Mouse (Mus musculus): ENCODE measurements around the gene Tango6. TPM values are rescaled to one million over a fixed set of nuclear protein-coding genes. Genes with fewer than 3 reads are reported as not detected.

The Tango6 gene
- polyA plus RNA-seq, 1 experiment from 2014 or later, result 12.9 TPM

DNA sequence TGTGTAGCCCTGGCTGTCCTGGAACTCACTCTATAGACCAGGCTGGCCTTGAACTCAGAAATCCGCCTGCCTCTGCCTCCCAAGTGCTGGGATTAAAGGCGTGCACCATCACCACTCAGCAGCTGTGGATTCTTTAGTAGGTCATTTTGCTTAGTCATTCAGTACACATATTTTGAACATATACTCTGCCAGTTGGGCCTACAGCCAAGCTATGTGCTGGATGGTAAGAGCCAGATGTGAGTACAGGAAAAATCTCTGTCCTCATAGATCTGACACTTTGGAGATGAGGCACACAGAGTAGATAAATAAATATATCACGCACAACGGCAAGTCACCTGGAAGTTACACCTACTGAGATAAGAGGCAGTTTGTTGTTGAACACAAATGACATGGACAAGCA is 129.7 kb downstream of the Tango6 start:
- no peak for DNase-seq (ENCODE audit: low spot score)
- no peak overlapping the region for H3K4me3 ChIP-seq
- H3K27me3 ChIP-seq (ENCODE audit: insufficient read depth, poor library complexity, severe bottlenecking), result no peaks in the 10 kb centered on the region
- 95% methylated on average over 4 of the region's 4 CpGs for WGBS
- no peaks in the 10 kb centered on the region for H3K9me3 ChIP-seq
- H3K36me3 ChIP-seq, result peaks cover 17% of the 10 kb centered on the region
- no peak overlapping the region for H3K27ac ChIP-seq
- H3K4me1 ChIP-seq (replicated peaks), result peaks cover 18% of the 10 kb centered on the region

- Histone ChIP-seq H3K36me3 (peaks cover 16% of the 10 kb centered on the region; the same call in 1 of the 2 replicates), H3K4me3 (no peak overlapping the region), H3K27me3 (ENCODE audit: insufficient read depth, poor library complexity, severe bottlenecking) (no peaks in the 10 kb centered on the region), H3K4me1 (replicated peaks) (peaks cover 17% of the 10 kb centered on the region; the same call in 1 of the 2 replicates), H3K9me3 (no peaks in the 10 kb centered on the region), H3K27ac (no peak overlapping the region)
- DNase-seq (ENCODE audit: low spot score), result no peak
- 91% methylated on average over 9 of the region's 9 CpGs for WGBS
These were observed 133.7 kb downstream of the Tango6 start for GRCm38 (mm10) chr8:106816431-106817170.

DNA sequence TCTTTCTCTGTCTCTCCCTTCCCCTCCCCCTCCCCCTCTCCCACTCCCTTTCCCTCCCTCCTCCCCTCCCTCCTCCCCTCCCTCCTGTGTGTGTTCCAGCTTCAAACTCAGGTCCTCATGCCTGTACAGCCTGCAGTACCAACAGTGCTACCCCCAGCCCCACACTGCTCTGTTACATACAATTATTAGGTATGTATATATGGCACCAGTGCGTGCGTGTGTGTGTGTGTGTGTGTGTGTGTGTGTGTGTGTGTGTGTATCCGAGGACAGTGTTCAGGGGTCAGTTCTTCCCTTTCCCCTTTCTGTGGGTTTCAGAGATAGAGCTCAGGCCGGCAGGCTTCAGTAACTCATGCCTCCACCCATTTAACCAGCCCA is 134.3 kb downstream of the Tango6 start:
- WGBS, result 64% methylated on average over 4 of the region's 4 CpGs
- Histone ChIP-seq H3K27me3 (ENCODE audit: insufficient read depth, poor library complexity, severe bottlenecking) (no peaks in the 10 kb centered on the region), H3K27ac (no peak overlapping the region), H3K9me3 (no peaks in the 10 kb centered on the region), H3K4me3 (no peak overlapping the region), H3K4me1 (replicated peaks) (peaks cover 17% of the 10 kb centered on the region; the same call in 1 of the 2 replicates), H3K36me3 (peaks cover 19% of the 10 kb centered on the region; the same call in 1 of the 2 replicates)
- no peak for DNase-seq (ENCODE audit: low spot score)

DNA sequence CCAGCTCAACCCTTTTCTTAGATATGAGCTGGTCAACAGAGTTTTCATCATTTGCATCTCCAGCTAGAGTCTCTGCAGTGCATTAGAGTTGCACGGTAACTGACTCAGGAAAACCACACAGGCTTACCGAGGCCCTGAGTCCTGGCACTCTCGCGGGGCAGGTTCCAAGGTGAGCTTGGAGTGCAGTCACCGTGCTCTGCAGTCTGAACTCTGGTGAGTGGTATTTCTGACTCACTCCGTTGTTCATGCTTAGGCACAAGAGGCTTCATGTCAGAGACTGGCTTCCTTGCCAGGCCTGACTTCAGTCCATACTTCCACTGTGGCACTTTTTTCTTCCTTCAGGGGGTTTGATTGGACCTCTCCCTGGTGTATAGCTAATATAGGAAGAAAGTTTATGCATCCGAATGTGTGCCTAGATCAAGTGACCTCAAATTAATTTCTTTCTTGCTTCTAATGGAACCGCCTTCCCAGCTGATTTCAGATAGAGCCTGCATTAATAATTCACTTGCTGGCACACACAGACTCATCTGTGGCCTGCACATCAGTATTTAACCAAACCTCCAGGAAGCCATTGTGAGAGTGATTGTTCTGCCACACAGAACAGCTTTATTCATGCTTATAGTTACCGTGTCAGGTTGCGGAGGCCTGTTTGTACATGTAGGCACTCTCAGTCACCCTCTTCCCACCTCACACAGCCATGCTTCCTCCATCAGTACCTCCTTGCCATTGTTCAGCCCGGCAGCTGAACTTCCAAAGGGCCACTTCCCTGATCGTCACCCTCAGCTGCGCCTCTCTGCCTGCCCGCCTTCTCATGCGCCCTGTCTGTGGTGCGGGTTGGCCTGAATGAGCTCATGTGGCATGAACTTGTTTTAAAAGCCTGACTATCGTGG is 136.0 kb downstream of the Tango6 start:
- H3K27ac ChIP-seq, result no peak overlapping the region
- 85% methylated on average over 17 of the region's 17 CpGs for WGBS

GRCm38 (mm10) chr8:106819581-106819980 is 136.7 kb downstream of the Tango6 start:
- Histone ChIP-seq H3K4me1 (replicated peaks) (peaks cover 17% of the 10 kb centered on the region; the same call in 1 of the 2 replicates), H3K36me3 (peaks cover 24% of the 10 kb centered on the region; the same call in 1 of the 2 replicates), H3K27me3 (ENCODE audit: insufficient read depth, poor library complexity, severe bottlenecking) (no peaks in the 10 kb centered on the region), H3K9me3 (no peaks in the 10 kb centered on the region), H3K4me3 (no peak overlapping the region), H3K27ac (no peak overlapping the region)
- 87% methylated on average over 3 of the region's 3 CpGs for WGBS
- no peak for DNase-seq (ENCODE audit: low spot score)

More for the DNA sequence above, 136.0 kb downstream of the Tango6 start:
- H3K4me1 ChIP-seq (replicated peaks), result peaks cover 17% of the 10 kb centered on the region; the same call in 1 of the 2 replicates
- H3K27me3 ChIP-seq (ENCODE audit: insufficient read depth, poor library complexity, severe bottlenecking), result no peaks in the 10 kb centered on the region
- no peaks in the 10 kb centered on the region for H3K9me3 ChIP-seq
- H3K36me3 ChIP-seq, result peaks cover 24% of the 10 kb centered on the region; the same call in 1 of the 2 replicates
- no peak overlapping the region for H3K4me3 ChIP-seq
- DNase-seq (ENCODE audit: low spot score), result no peak

DNA sequence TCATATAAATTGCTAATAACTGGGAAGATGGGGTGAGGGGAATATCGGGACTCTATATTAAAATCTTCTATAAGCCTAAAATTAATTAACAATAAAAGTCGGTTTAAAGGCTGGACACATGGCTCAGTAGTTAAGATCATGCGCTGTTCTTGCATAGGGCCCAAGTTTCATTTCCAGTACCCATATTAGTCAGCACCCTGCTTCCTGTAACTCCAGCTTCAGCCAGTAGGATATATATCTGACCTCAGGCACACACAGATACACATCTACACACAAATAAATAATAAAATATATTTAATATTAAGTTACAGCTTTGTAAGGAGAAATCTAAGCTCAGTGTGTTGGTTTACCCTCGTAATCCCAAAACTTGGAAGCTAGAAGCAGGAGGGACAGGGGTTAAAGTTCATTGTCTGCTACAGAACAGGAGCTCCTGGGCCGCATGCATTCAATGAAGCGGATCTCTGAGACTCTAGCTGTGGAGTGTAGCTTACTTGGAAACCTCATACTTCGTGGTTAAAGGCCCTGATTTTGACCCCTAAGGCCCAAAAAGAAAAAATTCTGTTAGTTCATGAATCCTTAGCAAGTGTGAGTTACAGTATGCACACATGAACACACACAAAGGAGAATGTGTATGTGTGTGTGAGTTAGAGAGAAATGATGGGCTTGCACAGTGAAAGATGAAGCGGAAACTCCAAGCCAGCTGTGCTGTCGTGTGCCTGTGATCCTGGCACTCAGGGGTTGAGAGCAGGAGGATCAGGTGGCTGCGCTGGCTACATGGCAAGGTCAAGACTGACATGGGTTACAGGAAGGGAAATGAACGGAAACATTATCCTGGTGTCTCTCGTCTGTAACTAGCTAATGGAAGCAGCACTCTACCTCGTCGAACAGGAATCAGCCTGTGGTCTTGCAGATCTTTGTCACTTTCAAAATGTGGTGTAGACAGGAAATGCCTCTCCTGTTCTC is 138.0 kb downstream of the Tango6 start:
- H3K27ac ChIP-seq, result no peak overlapping the region
- H3K4me1 ChIP-seq (replicated peaks), result peaks cover 17% of the 10 kb centered on the region; the same call in 1 of the 2 replicates
- 84% methylated on average over 14 of the region's 14 CpGs for WGBS

GRCm38 (mm10) chr8:106828921-106829320 is 146.1 kb downstream of the Tango6 start:
- no peak overlapping the region for H3K27ac ChIP-seq
- 0 out of 2 replicates have a peak, but pooled peaks cover 10% of the 10 kb centered on the region for H3K36me3 ChIP-seq
- no peaks in the 10 kb centered on the region for H3K4me1 ChIP-seq (replicated peaks)
- H3K27me3 ChIP-seq (ENCODE audit: insufficient read depth, poor library complexity, severe bottlenecking), result no peaks in the 10 kb centered on the region
- 88% methylated on average over 6 of the region's 6 CpGs for WGBS
- no peaks in the 10 kb centered on the region for H3K9me3 ChIP-seq
- DNase-seq (ENCODE audit: low spot score), result no peak
- H3K4me3 ChIP-seq, result no peak overlapping the region

More for the DNA sequence above, 138.0 kb downstream of the Tango6 start:
- peaks cover 24% of the 10 kb centered on the region; the same call in 1 of the 2 replicates for H3K36me3 ChIP-seq
- no peak overlapping the region for H3K4me3 ChIP-seq
- DNase-seq (ENCODE audit: low spot score), result no peak
- H3K9me3 ChIP-seq, result no peaks in the 10 kb centered on the region
- H3K27me3 ChIP-seq (ENCODE audit: insufficient read depth, poor library complexity, severe bottlenecking), result no peaks in the 10 kb centered on the region

DNA sequence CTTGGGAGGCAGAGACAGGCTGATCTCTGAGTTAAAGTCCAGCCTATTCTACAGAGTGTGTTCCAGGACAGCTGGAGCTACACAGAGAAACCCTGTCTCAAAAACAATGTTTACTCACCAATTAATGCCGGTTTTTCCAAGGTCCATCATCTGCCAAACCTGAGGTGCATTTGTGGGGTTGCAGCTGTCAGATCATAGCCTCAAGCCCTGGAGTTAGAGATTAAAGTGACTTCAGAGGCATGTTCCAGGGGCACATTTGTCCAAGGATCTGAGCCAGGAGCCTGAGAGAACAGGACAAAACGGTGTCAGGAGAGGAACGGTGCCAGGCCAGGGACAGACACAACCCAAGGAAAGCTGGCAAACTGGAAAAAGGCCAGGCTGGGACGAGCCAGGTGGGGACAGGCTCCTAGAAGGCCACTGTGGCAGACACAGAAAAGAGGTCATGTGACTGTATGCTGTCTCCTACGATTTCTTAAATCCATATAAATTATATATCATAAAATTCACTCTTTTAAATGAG is 146.7 kb downstream of the Tango6 start:
- no peaks in the 10 kb centered on the region for H3K4me1 ChIP-seq (replicated peaks)
- 91% methylated on average over 5 of the region's 5 CpGs for WGBS
- no peaks in the 10 kb centered on the region for H3K9me3 ChIP-seq

DNA sequence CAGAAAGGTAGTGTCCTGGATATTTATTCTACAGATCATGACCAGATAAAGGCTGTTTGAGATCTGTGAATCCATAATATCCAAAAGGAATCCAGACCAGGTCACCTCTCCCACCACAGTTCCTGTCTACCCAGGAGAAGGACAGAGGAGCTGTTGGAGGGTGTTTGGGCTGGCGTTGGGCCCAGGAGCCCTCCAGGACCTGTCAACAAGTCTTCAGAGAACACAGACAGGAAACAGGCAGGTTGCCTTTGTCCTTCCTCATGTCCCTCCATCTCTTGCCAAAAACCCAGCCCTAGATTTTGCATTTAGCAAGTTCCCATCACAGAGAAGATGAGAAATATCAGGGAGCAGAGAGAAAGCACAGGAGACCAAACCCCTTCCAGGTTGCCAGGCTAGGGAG is 152.0 kb downstream of the Tango6 start:
- no peaks in the 10 kb centered on the region for H3K27me3 ChIP-seq (ENCODE audit: insufficient read depth, poor library complexity, severe bottlenecking)
- H3K9me3 ChIP-seq, result no peaks in the 10 kb centered on the region
- no peak for DNase-seq (ENCODE audit: low spot score)
- peaks cover 10% of the 10 kb centered on the region for H3K4me1 ChIP-seq (replicated peaks)
- H3K4me3 ChIP-seq, result no peak overlapping the region
- H3K27ac ChIP-seq, result no peak overlapping the region
- 0 out of 2 replicates have a peak, but pooled peaks cover 5% of the 10 kb centered on the region for H3K36me3 ChIP-seq
- WGBS, result 79% methylated on average over 1 of the region's 1 CpGs

More for the DNA sequence above, 146.7 kb downstream of the Tango6 start:
- H3K4me3 ChIP-seq, result no peak overlapping the region
- H3K27ac ChIP-seq, result no peak overlapping the region
- no peaks in the 10 kb centered on the region for H3K27me3 ChIP-seq (ENCODE audit: insufficient read depth, poor library complexity, severe bottlenecking)
- no peak for DNase-seq (ENCODE audit: low spot score)
- 0 out of 2 replicates have a peak, but pooled peaks cover 10% of the 10 kb centered on the region for H3K36me3 ChIP-seq

DNA sequence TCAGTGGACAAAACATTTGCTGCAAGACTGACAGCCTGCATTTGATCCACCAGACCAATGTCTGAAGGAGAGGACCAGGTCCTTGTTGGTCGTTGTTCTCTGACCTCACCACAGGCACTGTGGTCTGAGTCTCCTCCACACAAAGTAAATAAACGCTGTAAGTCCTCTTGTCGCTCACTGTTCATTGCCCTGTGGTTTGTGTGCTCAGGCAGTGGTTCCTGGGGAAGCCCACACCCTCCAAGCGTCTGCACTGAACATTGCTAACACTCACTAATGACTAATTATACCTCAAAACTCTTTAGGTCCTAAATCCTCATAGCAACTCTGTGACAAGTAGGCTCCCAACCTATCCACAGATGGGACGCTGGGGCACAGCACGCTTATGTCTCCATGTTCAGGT is 153.7 kb downstream of the Tango6 start:
- 83% methylated on average over 6 of the region's 6 CpGs for WGBS
- H3K36me3 ChIP-seq, result 0 out of 2 replicates have a peak, but pooled peaks cover 5% of the 10 kb centered on the region

GRCm38 (mm10) chr8:106838803-106839202 is 155.9 kb downstream of the Tango6 start:
- Histone ChIP-seq H3K4me1 (replicated peaks) (peaks cover 14% of the 10 kb centered on the region), H3K27me3 (ENCODE audit: insufficient read depth, poor library complexity, severe bottlenecking) (no peaks in the 10 kb centered on the region), H3K9me3 (no peaks in the 10 kb centered on the region), H3K27ac (no peak overlapping the region), H3K4me3 (no peak overlapping the region), H3K36me3 (peaks cover 6% of the 10 kb centered on the region; the same call in 1 of the 2 replicates)
- WGBS, result 83% methylated on average over 6 of the region's 6 CpGs
- DNase-seq (ENCODE audit: low spot score), result no peak

More for the DNA sequence above, 153.7 kb downstream of the Tango6 start:
- H3K4me1 ChIP-seq (replicated peaks), result peaks cover 14% of the 10 kb centered on the region
- H3K4me3 ChIP-seq, result no peak overlapping the region
- no peaks in the 10 kb centered on the region for H3K27me3 ChIP-seq (ENCODE audit: insufficient read depth, poor library complexity, severe bottlenecking)
- no peak for DNase-seq (ENCODE audit: low spot score)
- H3K9me3 ChIP-seq, result no peaks in the 10 kb centered on the region
- H3K27ac ChIP-seq, result no peak overlapping the region
